Mouse (Mus musculus) activated CD4-positive, CD25-positive, alpha-beta regulatory T cell, adult 4 months (primary cell): ENCODE measurements around the gene Tgm5. TPM values are rescaled to one million over a fixed set of nuclear protein-coding genes. Genes with fewer than 3 reads are reported as not detected.
"Not testable (repeated sequence)": the region's sequence is repeated elsewhere in the genome, so short reads cannot be mapped to it uniquely, and the experiment has no call there.

Source experiments
- ATAC-seq: one replicate; pipeline ENCODE4 v1.8.0; 2017
- polyA plus RNA-seq, 2 experiments: library from polyadenylated mRNA; unstranded; fragments of 100-300 nt; shearing (Covaris generic); gene quantifications; one replicate each; pipeline ENCODE4 v1.2.1; 2017

The Tgm5 gene
- polyA plus RNA-seq, 2 experiments from 2014 or later: not detected

DNA sequence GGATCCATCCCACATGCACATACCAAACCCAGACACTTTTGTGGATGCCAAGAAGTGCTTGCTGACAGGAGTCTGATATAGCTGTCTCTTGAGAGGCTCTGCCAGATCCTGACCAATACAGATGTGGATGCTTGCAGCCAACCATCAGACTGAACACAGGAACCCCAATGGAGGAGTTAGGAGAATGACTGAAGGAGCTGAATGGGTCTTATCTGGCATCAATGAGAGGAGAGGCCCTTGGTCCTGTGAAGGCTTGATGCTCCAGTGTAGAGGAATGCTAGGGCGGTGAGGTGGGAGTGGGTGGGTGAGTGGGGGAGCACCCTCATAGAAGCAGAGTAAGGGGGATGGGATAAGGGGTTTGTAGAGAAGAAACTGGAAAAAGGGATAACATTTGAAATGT, 46.8 kb downstream of the Tgm5 start:
- not testable (repeated sequence) for ATAC-seq

DNA sequence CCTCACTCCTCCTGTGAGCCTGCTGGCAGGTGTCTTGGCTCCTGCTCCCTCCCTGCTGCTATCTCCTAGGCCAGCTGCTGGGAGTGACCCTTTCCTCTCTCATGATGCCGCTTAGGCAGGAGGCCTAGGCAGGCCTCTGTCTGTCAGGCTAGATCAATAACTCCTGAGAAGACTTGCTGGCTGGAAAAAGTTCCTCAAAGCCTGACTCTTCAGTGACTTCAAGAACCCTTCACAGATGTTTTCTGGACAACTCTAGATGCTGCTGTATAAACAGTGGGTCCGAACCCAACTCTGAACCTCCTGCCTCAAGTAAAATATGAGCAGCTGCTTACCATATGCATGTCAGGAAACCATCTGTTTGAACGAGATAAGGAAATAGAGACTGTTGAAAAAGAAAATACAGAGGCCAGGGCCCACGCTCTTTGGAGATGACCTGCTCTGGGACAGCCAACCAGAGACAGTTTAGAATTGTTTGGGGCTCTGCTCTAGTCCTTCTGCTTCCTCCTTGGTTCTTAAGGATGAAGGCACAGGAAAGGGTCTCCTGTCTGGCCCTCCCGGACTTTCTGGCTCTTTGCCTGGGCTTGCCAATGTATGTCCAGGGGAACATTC, 48.8 kb downstream of the Tgm5 start, which contains the start of gene Epb42:
Epb42 (minus strand) TSS at position 340 of the 609 bp plus-strand sequence.
- ATAC-seq: no peak

DNA sequence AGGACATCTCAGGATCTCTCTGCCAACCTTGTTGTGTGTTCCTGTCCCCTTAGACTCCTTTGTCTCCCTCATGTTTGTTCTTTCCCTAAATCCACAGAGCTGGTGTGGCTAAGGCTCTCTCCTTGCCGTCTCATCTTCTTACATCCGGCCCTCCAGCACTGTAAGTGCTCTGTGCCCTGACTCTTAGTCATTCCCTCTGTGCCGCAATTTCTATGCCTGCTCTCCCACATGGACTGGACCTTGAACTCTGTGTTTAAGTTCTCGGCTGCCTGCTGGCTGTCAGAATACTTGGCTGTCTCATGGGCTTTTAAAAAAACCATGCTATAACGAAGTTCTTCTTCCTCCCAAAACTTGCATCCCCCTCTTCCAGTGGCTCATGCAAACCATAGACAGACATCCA, 62.7 kb downstream of the Tgm5 start:
- no peak for ATAC-seq

GRCm38 (mm10) chr2:121017151-121017550, 68.5 kb downstream of the Tgm5 start:
- no peak for ATAC-seq

DNA sequence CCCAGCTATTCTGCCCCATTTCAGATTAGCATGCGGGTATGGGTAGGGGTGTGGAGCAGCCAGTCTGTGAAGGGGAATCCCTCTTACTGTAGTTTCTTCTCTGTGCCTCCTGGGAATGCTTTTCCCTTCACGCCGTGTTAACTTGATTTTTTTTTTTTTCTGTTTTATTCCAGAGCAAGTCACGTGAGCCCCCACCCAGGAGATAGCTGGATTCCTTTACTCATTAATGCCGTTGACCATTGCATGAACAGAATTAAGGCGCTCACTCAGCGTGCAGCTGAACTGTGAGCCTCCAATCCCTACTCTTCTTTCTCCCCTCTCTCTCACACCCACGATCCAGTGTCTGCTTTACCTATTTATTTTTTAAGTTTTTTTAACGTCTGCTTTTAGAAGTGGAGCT, 69.4 kb downstream of the Tgm5 start:
- no peak for ATAC-seq

- ATAC-seq: no peak
Observed at GRCm38 (mm10) chr2:121015507-121015906, 70.1 kb downstream of the Tgm5 start.

- ATAC-seq: no peak
Observed at GRCm38 (mm10) chr2:121012676-121013075, 73.0 kb downstream of the Tgm5 start.

- ATAC-seq: no peak
Observed at GRCm38 (mm10) chr2:121009071-121009677, 76.5 kb downstream of the Tgm5 start.

DNA sequence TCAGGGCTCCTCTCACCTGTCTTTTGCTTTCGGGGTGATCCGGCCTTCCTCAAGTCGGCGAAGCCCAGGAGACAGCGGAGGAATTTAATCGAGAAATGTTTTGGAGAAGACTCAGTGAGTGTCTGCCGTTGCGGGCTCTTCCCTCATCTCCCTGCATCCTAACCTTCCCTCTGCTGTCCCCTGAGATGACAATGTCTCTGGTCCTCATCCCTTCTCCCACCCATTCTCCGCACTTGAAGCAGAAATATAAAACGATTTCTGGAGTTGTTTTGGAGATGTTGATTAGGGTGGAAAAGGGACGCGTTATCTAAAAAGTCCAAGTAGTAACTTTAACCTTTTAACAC, 77.0 kb downstream of the Tgm5 start:
- ATAC-seq: peak; percentile 29

- ATAC-seq: peak; percentile 98
Observed at GRCm38 (mm10) chr2:121007925-121008663, 77.5 kb downstream of the Tgm5 start, which contains the start of gene Ccndbp1. Gene Ccndbp1 (plus strand): TSS chr2:121008403.

- no peak for ATAC-seq
Observed at GRCm38 (mm10) chr2:121006986-121007385, 78.7 kb downstream of the Tgm5 start.

DNA sequence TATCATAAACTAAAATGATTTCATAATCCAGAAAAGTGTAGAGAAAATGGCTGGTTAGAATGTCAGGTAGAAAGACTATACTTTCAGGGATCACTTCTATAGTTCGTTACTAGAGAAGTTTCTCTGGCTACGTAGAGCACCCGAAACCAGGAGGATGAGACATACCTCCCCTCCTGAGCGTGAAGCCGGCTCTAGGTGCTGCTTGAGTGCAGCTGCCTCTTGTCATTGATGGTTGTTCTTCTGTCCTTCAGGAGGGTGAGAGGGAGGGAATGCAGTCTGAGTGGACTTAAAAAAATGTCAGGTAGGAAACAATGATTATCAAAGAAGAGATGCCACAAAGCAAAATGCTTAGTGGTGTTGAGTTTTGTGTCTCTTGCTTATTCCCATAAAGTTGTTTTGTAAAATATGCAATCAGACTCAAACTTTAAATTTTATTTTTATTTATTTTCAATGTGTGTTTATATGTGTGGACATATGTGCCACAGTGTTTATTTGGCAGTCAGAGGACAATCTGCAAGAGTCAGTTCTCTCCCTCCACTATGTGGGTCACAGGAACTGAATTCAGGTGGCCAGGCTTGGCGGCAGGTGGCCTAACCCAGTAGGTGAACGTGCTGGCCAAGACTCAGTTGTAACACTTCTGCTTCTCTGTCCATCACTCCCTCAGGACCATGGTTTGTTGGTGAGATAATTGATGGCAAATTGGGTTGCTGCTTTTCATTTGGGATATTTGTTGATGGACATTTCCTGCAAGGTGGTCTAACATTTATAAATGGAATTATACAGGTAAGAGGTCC, 81.4 kb downstream of the Tgm5 start:
- no peak for ATAC-seq

GRCm38 (mm10) chr2:121003586-121003985, 82.1 kb downstream of the Tgm5 start:
- ATAC-seq: no peak

- ATAC-seq: no peak
Observed at GRCm38 (mm10) chr2:120998863-120999262, 86.8 kb downstream of the Tgm5 start.

DNA sequence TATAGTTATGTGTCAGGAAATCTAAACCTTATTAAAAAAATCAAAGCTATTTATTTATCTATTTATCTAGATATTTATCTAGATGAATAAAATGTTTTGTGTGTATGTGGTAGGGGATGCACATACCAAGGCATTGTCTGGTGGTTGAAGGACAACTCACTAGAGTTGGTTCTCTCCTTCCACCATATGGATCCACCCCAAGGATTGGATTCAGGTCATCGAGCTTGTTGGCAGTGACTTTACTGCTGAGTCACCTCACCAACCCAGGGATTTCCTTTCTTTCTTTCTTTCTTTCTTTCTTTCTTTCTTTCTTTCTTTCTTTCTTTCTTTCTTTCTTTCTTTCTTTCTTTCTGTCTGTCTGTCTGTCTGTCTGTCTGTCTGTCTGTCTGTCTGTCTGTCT, 89.0 kb downstream of the Tgm5 start:
- ATAC-seq: not testable (repeated sequence)

Other genes with a start within 250 kb of the Tgm5 start
- gene Cdan1, start 235.7 kb downstream of the Tgm5 start, polyA plus RNA-seq: 1 to 10 TPM; 6.1 to 6.5 TPM
- under 1 TPM; 0.67 to 0.85 TPM for gene Ttbk2, start 235.2 kb downstream of the Tgm5 start, polyA plus RNA-seq
- gene Ubr1, start 115.1 kb downstream of the Tgm5 start, polyA plus RNA-seq: 10 to 100 TPM; 32.0 to 46.4 TPM
- gene Tmem62, start 108.8 kb downstream of the Tgm5 start, polyA plus RNA-seq: 10 to 100 TPM; 10.6 to 13.4 TPM
- gene Ccndbp1, start 77.4 kb downstream of the Tgm5 start, polyA plus RNA-seq: 100 to 1,000 TPM; 141 to 151 TPM
- under 1 TPM; 0.61 to 0.78 TPM for gene Epb42, start 48.8 kb downstream of the Tgm5 start, polyA plus RNA-seq
- under 1 TPM in 1 of 2 experiments, not detected in 1; 0.41 TPM for gene Tgm7, start 24.0 kb upstream of the Tgm5 start, polyA plus RNA-seq
- gene Adal, start 54.6 kb upstream of the Tgm5 start, polyA plus RNA-seq: 10 to 100 TPM; 20.4 to 22.6 TPM
- gene Lcmt2, start 54.8 kb upstream of the Tgm5 start, polyA plus RNA-seq: 1 to 10 TPM; 4.1 to 6.3 TPM
- gene Tubgcp4, start 84.8 kb upstream of the Tgm5 start, polyA plus RNA-seq: 10 to 100 TPM; 67.7 to 89.4 TPM
- 10 to 100 TPM; 26.5 to 33.9 TPM for gene Zscan29, start 85.3 kb upstream of the Tgm5 start, polyA plus RNA-seq
- gene Trp53bp1, start 185.6 kb upstream of the Tgm5 start, polyA plus RNA-seq: 10 to 100 TPM; 22.9 to 30.2 TPM
- gene Map1a, start 203.8 kb upstream of the Tgm5 start, polyA plus RNA-seq: under 1 TPM; 0.10 to 0.32 TPM